Mouse (Mus musculus) WW6 (cell line): ENCODE measurements around the gene Plekha3.

Source experiments
- DNase-seq: peaks from one replicate; pipeline ENCODE4 v3.0.0-alpha.2; 2013; ENCODE audit warnings: low read depth, low spot score

The Plekha3 gene

DNA sequence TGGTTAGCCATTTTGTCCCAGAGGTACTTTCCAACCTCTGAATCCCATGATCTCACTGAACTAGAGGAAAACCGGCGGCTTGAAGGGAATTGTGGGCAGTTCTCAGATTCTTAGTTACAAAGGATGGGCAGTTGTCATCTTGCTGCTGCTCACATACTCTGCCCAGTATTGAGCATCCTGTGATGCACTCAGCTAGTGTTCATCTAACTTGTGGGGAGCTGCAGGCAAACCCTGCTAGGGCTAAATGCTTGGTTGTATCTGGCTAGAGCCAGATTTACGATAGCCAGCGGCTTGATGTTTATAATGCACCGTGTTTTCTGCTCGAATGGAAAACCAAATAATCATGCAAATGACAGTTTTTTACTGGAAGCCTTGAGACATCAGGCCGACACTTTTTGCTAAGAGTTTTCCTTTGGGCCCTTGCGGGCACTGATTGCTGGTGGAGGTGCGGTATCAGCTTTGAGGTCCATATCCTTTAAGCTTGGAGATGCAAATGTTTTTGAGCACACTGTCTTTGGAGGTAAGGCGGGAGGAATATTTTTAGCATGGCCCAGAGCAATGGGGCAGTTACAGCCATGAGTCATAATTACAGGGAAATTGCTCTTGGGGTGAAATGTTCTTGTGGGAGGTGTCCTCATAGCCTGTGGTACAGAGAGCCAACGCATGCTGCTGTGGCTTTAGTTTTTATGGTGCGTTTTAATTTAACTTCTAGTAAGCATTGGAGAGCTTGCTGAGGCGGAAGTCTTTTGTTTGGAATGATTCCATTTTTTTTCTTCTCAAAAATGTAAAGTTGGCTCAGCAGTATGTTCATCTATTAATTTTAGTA is 1.5 kb downstream of the Plekha3 start:
- no peak for DNase-seq

DNA sequence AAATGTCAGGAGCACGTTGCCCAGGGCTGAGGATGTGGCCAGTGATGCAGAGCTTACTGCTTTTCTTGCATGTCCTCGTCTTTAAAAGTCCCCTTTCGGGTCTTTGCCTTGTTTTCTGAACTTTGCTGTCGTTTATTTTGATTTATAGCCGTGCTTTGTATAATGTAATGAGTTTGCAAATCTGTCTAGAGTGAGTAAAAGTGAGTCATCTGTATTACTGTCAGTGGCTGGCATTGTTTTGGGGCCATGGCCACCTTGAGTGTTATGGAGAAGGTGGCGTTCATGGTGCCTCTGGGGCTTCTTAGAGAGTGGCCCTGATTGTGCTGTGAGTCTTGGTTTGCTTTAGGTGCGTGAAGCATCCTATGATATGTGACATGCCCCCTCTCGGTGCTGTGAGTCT is 7.2 kb downstream of the Plekha3 start:
- no peak for DNase-seq

DNA sequence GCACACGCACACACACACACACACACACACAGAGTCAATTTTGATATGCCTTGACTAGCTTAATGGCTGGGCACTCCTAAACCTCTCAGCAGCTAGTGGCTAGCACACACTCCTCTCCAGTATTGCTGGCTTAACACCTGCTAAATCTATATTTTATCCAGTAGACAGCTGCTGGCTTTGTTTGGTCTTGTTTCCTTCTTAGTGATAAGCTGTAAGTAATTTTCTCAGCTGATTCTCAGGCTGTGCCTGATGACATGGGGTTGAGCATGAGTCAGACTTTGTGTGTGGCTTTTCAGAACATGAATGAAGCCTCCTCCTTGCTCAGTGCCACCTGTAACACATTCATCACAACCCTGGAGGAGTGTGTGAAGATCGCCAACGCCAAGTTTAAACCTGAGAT is 11.9 kb downstream of the Plekha3 start:
- no peak for DNase-seq

DNA sequence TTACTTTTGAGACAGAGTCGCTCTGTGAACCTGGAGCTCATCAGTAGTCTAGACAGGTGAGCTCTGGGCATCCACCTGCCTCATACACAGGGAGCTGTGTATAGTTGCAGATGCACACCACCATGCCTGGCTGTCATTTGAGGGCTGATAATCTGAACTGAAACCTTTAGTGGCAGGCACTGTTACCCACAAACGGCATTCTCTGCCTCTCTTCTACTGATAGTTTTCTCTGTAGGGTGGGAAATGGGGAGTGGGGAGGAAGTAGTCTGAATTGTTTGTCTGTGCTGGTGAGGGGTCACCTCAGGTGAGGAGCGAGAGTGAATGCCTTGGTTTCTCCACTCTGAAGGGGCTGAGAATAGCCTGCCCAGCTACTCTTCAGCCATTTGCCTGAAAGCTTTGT is 12.5 kb downstream of the Plekha3 start:
- DNase-seq = no peak

DNA sequence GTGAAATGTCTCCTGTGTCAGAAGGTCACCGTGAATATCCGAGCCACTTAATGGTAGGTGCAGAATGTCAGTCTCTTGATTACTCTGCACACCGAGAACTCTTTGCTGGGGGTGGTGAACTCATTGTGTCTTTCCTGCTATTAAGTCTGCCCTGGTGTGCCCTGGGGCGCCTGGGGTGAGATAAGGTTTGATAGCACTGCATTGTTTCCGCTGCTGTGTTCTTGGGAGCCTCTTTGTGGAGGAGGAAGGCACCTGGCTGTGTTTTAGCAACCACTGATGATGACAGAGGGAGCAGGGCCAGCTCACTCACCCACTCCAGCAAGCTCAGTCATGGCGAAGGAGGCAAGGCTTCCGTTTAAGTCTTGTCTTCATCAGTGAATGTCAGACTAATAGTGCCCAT is 13.1 kb downstream of the Plekha3 start:
- no peak for DNase-seq

DNA sequence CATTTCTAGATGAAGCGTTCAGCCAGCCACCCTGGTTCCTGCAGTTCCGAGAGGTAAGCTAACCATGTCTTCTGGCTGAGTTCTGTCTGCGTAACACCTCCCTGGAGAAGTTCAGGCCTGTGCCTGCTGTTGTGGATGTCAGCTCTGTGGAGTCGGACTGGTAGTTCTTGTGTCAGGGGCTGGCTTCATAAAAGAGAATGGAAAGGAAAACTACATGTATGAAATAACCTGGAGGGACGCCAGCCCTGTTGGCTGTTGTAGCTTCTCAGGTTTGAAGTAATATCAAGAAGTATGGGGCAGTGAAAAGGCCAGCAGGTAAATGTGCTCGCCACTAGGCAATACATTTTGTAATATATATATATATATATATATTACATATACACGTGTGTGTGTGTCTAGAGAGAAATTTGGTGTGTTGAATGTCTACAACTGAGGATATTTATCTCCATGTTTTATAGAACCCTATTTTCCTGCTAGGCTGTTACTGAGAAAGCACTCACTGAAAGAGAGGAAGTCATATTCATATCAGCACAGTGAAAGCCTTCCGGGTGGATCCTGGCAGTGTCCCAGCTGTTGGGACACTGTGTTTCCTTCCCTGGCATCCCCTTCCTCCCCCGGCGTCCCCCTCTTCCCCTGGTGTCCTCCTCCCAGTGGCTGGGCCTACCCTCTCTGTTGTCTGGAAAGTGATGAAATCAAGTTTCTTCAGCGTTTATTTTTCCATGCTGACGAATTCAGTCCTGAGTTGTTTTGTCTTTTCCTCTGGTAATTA is 15.5 kb downstream of the Plekha3 start:
- DNase-seq = no peak

DNA sequence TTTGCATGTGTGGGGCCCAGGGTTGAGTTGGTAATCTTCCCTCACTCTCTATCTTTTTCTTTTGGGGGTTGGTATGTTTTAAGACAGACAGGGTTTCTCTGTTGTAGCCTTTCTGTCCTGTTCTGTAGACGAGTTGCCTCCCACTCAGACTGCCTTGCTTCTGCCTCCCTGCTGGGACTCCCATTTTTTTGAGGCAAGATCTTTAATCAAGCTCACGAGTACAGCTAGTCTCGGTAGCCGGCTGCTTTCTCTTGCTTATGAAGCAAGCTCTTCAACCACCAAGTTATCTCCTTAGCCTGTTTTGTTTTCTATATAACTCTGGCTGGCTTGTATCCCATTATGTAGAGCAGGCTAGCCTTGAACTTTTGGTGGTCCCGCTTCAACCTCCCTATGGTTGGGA is 18.7 kb downstream of the Plekha3 start:
- DNase-seq = no peak

DNA sequence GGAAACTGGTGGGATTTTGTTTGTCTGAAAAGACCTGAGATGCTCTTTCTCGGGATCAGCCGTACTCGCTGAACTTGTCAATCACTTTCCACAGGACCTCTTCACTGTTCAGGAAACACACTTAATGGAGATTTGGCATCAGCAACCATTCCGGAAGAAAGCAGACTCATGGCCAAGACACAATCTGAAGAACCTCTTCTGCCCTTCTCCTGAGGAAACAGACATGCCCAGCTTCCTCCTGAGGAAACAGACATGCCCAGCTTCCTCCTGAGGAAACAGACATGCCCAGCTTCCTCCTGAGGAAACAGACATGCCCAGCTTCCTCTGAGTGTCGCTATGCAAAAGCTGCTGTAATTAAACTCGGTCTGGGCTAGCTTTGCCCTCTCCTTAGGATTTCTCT is 20.2 kb downstream of the Plekha3 start:
- no peak for DNase-seq

DNA sequence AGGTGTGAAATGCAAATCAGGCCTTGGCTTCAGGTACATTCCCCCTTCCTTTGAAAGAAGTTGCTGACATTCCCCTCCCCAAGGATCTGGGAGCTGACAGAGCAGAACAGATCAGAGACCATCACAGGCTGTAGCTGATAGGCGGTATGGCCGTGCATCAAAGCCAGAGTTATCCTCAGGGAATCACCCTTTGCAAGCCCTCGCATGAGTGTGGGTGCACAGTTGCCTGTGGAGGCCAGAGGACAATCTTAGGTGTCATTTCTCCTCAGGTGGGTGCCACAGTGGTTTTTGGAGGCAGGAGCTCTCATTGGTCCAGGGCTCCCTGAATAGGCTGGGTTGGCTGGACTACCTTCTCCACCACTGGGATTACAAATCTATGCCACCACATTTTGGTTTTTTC is 27.1 kb downstream of the Plekha3 start:
- DNase-seq = no peak

DNA sequence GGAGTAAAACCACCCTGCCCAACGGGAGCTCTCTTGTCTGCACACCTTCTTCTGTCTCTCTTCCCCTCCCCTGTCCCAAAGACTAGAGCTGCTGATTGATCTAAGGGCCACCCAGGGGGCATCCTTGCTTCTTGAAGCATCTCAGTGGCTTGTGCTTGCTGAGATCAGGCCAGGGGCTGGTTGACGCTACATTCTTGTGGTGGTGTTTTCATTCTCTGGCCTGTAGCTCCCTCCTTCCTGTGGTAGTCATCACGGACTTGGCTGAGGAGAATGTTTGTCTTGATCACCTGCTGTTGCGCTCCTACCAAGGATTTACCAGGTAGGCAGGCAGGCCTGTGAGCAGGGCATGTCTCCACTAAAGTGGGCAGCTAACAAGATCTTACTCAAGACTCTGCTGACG is 27.7 kb downstream of the Plekha3 start:
- DNase-seq = no peak

DNA sequence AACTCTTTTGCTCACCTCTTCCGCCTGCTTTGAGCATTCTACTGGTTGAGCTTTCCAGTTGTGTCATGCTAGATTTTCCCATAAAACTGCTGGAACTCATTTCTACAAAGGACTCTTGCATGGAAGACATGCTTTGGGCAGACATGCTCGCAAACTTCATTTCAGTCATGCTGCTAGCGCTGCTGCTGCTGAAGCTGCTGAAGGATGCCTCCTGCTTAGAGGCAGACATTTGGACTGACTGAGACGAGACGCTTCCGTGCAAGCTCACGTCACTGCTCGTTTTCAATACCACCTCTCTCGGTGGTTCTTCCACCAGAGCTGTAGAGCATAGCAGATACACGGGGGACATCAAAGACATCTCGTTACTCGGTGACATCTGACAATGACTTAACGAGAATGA is 30.6 kb downstream of the Plekha3 start:
- DNase-seq = no peak

DNA sequence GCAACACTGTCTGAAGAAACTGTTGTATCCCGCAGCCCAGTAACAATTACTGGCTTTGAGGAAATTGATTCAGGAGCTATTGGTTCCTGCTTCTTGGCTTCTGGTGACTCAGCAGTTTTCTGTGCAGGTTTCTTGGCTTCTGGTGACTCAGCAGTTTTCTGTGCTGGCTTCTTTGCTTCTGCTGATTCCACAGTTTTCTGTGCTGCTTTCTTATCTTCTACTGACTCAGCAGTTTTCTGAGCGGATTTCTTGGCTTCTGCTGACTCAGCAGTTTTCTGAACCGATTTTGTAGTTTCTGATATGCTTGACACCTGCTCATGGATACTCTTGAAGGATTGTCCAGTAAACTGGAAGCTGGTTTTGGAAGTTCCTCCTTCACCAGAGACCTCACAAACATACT is 33.4 kb downstream of the Plekha3 start:
- DNase-seq = no peak

DNA sequence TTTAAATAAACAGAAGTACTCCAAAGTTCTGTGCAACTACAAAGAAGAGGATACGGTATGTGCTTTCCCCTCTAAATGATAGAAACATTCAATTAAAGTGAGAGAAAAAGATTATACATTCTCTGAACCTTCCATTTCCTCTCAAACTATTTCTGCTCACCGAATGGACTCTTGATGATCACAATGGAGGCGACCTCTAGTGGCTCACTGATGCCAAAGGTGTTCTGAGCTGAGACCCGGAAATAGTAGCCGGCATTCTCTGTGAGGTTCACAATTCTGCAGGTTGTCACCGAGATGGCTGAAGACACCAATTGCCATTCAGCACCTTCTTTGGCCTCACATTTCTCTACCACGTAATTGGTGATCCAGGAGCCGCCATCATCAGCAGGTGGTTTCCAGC is 39.9 kb downstream of the Plekha3 start:
- DNase-seq = no peak

DNA sequence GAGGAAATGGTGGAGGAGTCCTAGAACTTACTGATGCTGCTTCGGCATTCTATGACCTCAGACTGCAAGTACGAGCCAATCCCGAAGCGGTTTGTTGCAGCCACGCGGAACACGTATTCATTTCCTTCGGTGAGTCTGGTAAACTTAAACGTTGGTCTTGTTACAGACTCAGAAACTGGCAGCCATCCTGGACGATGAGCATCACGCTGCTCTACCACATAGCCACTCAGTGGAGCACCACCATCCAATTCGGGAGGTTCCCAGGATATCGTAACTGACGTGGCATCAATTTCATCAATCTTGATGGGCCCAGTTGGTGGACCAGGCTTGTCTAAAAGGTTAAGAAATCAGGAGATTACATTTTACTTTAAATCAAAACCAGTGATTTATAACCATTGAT is 44.6 kb downstream of the Plekha3 start:
- no peak for DNase-seq
